ENCODE assay signal across 19 mouse cellular contexts in genomic region chr19:22582120-22582745, GRCm38 (mm10).
"Had no signal": no experiment of that assay in that cellular context is flagged by ENCODE, and none has a peak within 500 bp of the region (broad histone marks: within the 10 kb centered on the region; RNA-seq: fewer than 3 reads in every experiment).

No protein-coding gene starts in this region.

- H3K27me3 ChIP-seq: lung, embryonic 15.5 days; midbrain, embryonic 12.5 days; neural tube, embryonic 13.5 days; neural tube, embryonic 15.5 days; stomach, embryonic 15.5 days had no signal

- H3K9me3 ChIP-seq: lung, embryonic 15.5 days; midbrain, embryonic 10.5 days; midbrain, embryonic 12.5 days; neural tube, embryonic 13.5 days; neural tube, embryonic 15.5 days; stomach, embryonic 15.5 days had no signal

- H3K27ac ChIP-seq: lung, embryonic 15.5 days; macrophage; midbrain, embryonic 10.5 days; midbrain, embryonic 12.5 days; neural tube, embryonic 13.5 days; neural tube, embryonic 15.5 days; stomach, embryonic 15.5 days; stomach, postnatal 0 days had no signal

- H3K9ac ChIP-seq: lung, embryonic 15.5 days; midbrain, embryonic 12.5 days; neural tube, embryonic 13.5 days; neural tube, embryonic 15.5 days; stomach, embryonic 15.5 days had no signal

- H3K4me3 ChIP-seq: lung, embryonic 15.5 days; midbrain, embryonic 10.5 days; midbrain, embryonic 12.5 days; myocyte; neural tube, embryonic 13.5 days; neural tube, embryonic 15.5 days; stomach, embryonic 15.5 days had no signal

- DNase-seq: lung, adult 18-20 months; lung, postnatal 14 days; lung, postnatal 36 days; midbrain, embryonic 14.5 days; right cerebral cortex, postnatal 14 days; thymus, adult 2 months; thymus, postnatal 25 days; thymus, postnatal 4 days had no signal

- H3K4me1 ChIP-seq: lung, embryonic 15.5 days; midbrain, embryonic 10.5 days; midbrain, embryonic 12.5 days; neural tube, embryonic 13.5 days; neural tube, embryonic 15.5 days; stomach, embryonic 15.5 days had no signal

- H3K36me3 ChIP-seq: lung, embryonic 15.5 days; midbrain, embryonic 10.5 days; midbrain, embryonic 12.5 days; neural tube, embryonic 13.5 days; neural tube, embryonic 15.5 days; stomach, embryonic 15.5 days had no signal

- H3K4me2 ChIP-seq: lung, embryonic 15.5 days; midbrain, embryonic 12.5 days; neural tube, embryonic 13.5 days; neural tube, embryonic 15.5 days; stomach, embryonic 15.5 days had no signal

- ATAC-seq: lung, postnatal 0 days; midbrain, embryonic 16.5 days had no signal
